ENCODE assay signal across 16 mouse cellular contexts in the genomic region with DNA sequence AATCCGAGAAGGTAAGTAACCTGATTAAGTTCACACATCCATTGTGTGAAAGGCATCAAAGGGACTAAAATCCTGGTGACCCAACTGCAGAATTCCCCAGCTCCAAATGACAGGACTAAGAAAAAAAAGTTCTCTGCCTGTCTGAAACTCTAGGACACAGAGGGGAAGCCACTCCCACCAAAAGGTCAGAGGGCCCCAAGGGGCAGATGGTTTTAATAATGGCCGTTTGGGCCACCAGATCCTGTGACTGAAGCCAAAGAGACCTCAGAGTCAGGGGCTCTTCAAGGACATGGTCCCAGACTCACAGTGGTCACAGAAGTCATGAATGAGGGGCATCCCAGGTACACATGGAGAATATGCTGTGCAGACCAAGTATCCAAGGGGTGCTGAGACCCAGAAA. TPM values are rescaled to one million over a fixed set of nuclear protein-coding genes. Genes with fewer than 3 reads are reported as not detected.
DNase-seq lines count a peak whose midpoint lies in the region; ATAC-seq lines count a peak whose summit lies in the region.
"Had no signal": no experiment of that assay in that cellular context is flagged by ENCODE, and none has a peak within 500 bp of the region (broad histone marks: within the 10 kb centered on the region; RNA-seq: fewer than 3 reads in every experiment).

No protein-coding gene starts in this region.

- WGBS in hindbrain, embryonic 10.5 days = 7% methylated on average over 2 of the region's 2 CpGs
- 20% methylated on average over 2 of the region's 2 CpGs for WGBS in hindbrain, embryonic 14.5 days
- 10% methylated on average over 2 of the region's 2 CpGs for WGBS in limb, embryonic 10.5 days
- WGBS in intestine, embryonic 15.5 days = 37% methylated on average over 2 of the region's 2 CpGs

- H3K4me2 ChIP-seq in hindbrain, embryonic 14.5 days (replicated peaks) = no peak overlapping the region
- H3K4me2 ChIP-seq in intestine, embryonic 15.5 days (replicated peaks) = no peak overlapping the region
- H3K4me2 ChIP-seq: hindbrain, embryonic 15.5 days had no signal

- no peak for ATAC-seq in hindbrain, embryonic 14.5 days (ENCODE audit: low FRiP score)
- ATAC-seq in intestine, embryonic 15.5 days = no peak
- ATAC-seq: activated CD4-positive, CD25-positive, alpha-beta regulatory T cell, adult 4 months; forebrain, embryonic 14.5 days; Patski had no signal

- DNase-seq in hindbrain, embryonic 10.5 days (ENCODE audit: low spot score) = peak; percentile 63
- no peak for DNase-seq in hindbrain, embryonic 14.5 days (ENCODE audit: low spot score)
- DNase-seq in embryo, embryonic 11 days = peak; percentile 71
- peak; percentile 80 for DNase-seq in limb, embryonic 10.5 days (ENCODE audit: low spot score)
- DNase-seq in right cerebral cortex, adult 18-20 months = no peak
- no peak for DNase-seq in ovary, adult 18-20 months (ENCODE audit: low spot score)
- DNase-seq: adrenal gland, postnatal 14 days; cerebellum, adult 11-12 months; cerebellum, adult 9-10 months; cerebellum, postnatal 25 days; heart, postnatal 14 days had no signal

- peak overlapping the region; percentile 37 for H3K27ac ChIP-seq in hindbrain, embryonic 10.5 days
- no peak overlapping the region for H3K27ac ChIP-seq in hindbrain, embryonic 14.5 days
- H3K27ac ChIP-seq in limb, embryonic 10.5 days = peak overlapping the region; percentile 87
- H3K27ac ChIP-seq in intestine, embryonic 15.5 days = no peak overlapping the region
- H3K27ac ChIP-seq: hindbrain, embryonic 15.5 days had no signal

- H3K4me3 ChIP-seq in hindbrain, embryonic 10.5 days = no peak overlapping the region
- H3K4me3 ChIP-seq in hindbrain, embryonic 14.5 days (replicated peaks; ENCODE audit: low read length) = no peak overlapping the region
- peak overlapping the region; percentile 20; the same call in 1 of the 2 replicates for H3K4me3 ChIP-seq in limb, embryonic 10.5 days
- no peak overlapping the region for H3K4me3 ChIP-seq in intestine, embryonic 15.5 days (replicated peaks)
- H3K4me3 ChIP-seq: hindbrain, embryonic 15.5 days had no signal

- H3K9ac ChIP-seq in hindbrain, embryonic 14.5 days = no peak overlapping the region
- no peak overlapping the region for H3K9ac ChIP-seq in intestine, embryonic 15.5 days
- H3K9ac ChIP-seq: hindbrain, embryonic 15.5 days had no signal

- H3K9me3 ChIP-seq in hindbrain, embryonic 10.5 days = no peaks in the 10 kb centered on the region
- H3K9me3 ChIP-seq in hindbrain, embryonic 14.5 days (ENCODE audit: control insufficient read depth, low read length) = no peaks in the 10 kb centered on the region
- no peaks in the 10 kb centered on the region for H3K9me3 ChIP-seq in limb, embryonic 10.5 days (replicated peaks)
- no peaks in the 10 kb centered on the region for H3K9me3 ChIP-seq in intestine, embryonic 15.5 days
- H3K9me3 ChIP-seq: hindbrain, embryonic 15.5 days had no signal

- no peaks in the 10 kb centered on the region for H3K36me3 ChIP-seq in hindbrain, embryonic 10.5 days
- no peaks in the 10 kb centered on the region for H3K36me3 ChIP-seq in hindbrain, embryonic 14.5 days (replicated peaks; ENCODE audit: control insufficient read depth, insufficient read depth)
- H3K36me3 ChIP-seq in limb, embryonic 10.5 days = no peaks in the 10 kb centered on the region
- H3K36me3 ChIP-seq in intestine, embryonic 15.5 days = no peaks in the 10 kb centered on the region
- H3K36me3 ChIP-seq: hindbrain, embryonic 15.5 days had no signal

- peaks cover 77% of the 10 kb centered on the region for H3K4me1 ChIP-seq in hindbrain, embryonic 10.5 days (replicated peaks)
- H3K4me1 ChIP-seq in hindbrain, embryonic 14.5 days (replicated peaks; ENCODE audit: control insufficient read depth, insufficient read depth, low read length) = peaks cover 10% of the 10 kb centered on the region
- H3K4me1 ChIP-seq in limb, embryonic 10.5 days = peaks cover 86% of the 10 kb centered on the region
- H3K4me1 ChIP-seq in intestine, embryonic 15.5 days (replicated peaks) = peaks cover 49% of the 10 kb centered on the region

- H3K27me3 ChIP-seq in hindbrain, embryonic 10.5 days (ENCODE audit: insufficient read depth, poor library complexity, severe bottlenecking) = peaks cover 12% of the 10 kb centered on the region; the same call in 1 of the 2 replicates
- no peaks in the 10 kb centered on the region for H3K27me3 ChIP-seq in hindbrain, embryonic 14.5 days (ENCODE audit: control insufficient read depth, insufficient read depth, low read length)
- H3K27me3 ChIP-seq in limb, embryonic 10.5 days (ENCODE audit: low read depth, poor library complexity, severe bottlenecking) = no peaks in the 10 kb centered on the region
- H3K27me3 ChIP-seq in intestine, embryonic 15.5 days (replicated peaks) = no peaks in the 10 kb centered on the region
- H3K27me3 ChIP-seq: hindbrain, embryonic 15.5 days; Patski had no signal

RNA-seq across cellular contexts. Expression of a gene that starts 29.3 kb away (rescaled TPM):
- 24.2 TPM in 2 replicates for polyA plus RNA-seq in hindbrain, embryonic 10.5 days (2016; fragmentation: Nextera tagmentation; extraction: Ambion mirVana)
- 7.3 and 9.0 TPM in 2 replicates for polyA plus RNA-seq in hindbrain, embryonic 14.5 days (2014; fragmentation: Nextera tagmentation; extraction: Ambion mirVana)
- polyA plus RNA-seq in limb, embryonic 10.5 days (2016; fragmentation: Nextera tagmentation; extraction: Ambion mirVana) = 27.1 and 27.7 TPM in 2 replicates
- 14.8 and 15.3 TPM in 2 replicates for polyA plus RNA-seq in intestine, embryonic 15.5 days (2015; fragmentation: Nextera tagmentation; extraction: Ambion mirVana)

Comparison
In these comparisons a context has a peak if more than half of its experiments do, and no peak if none do; other contexts are left out.
1. DNase-seq: peak in hindbrain, embryonic 10.5 days (single experiment), embryo, embryonic 11 days (single experiment) and limb, embryonic 10.5 days (single experiment); none in hindbrain, embryonic 14.5 days (single experiment), right cerebral cortex, adult 18-20 months (single experiment) and ovary, adult 18-20 months (single experiment).
2. H3K27ac ChIP-seq: peak in hindbrain, embryonic 10.5 days (single experiment) and limb, embryonic 10.5 days (single experiment); none in hindbrain, embryonic 14.5 days (single experiment) and intestine, embryonic 15.5 days (single experiment).